Mouse (Mus musculus) limb, embryonic 15.5 days (tissue): ENCODE data around the gene Aebp2. TPM values are rescaled to one million over a fixed set of nuclear protein-coding genes. Genes with fewer than 3 reads are reported as not detected.
A peak's percentile ranks its signal among the peaks of the same experiment; 100 is the strongest.
"Not testable (repeated sequence)": the region's sequence is repeated elsewhere in the genome, so short reads cannot be mapped to it uniquely, and the experiment has no call there.

ENCODE experiments used
- ATAC-seq: fragments of 200-750 bp; cut with Nextera tagmentation; 2 replicates; pipeline ENCODE4 v1.8.0; 2017; ENCODE audit warnings: low read depth, moderate TSS enrichment; ENCODE audit not compliant: insufficient number of reproducible peaks, low FRiP score, low TSS enrichment
- H3K27ac ChIP-seq: fragments of 300-500 bp; sonication (generic); 2 replicates; pipeline ENCODE4 v1.5.1; 2015; ENCODE audit warnings: moderate library complexity, mild to moderate bottlenecking, inconsistent platforms
- H3K27me3 ChIP-seq: fragments of 300-500 bp; sonication (generic); 2 replicates; pipeline ENCODE4 v1.6.1; 2015; ENCODE audit warnings: inconsistent platforms
- H3K36me3 ChIP-seq: fragments of 300-500 bp; sonication (generic); 2 replicates; pipeline ENCODE4 v1.6.1; 2015; ENCODE audit warnings: inconsistent platforms
- H3K4me1 ChIP-seq: fragments of 300-500 bp; sonication (generic); 2 replicates; pipeline ENCODE4 v1.6.1; 2015; ENCODE audit warnings: inconsistent platforms
- H3K4me2 ChIP-seq: fragments of 300-500 bp; sonication (generic); 2 replicates; pipeline ENCODE4 v1.6.1; 2015; ENCODE audit warnings: mild to moderate bottlenecking, inconsistent platforms
- H3K4me3 ChIP-seq: fragments of 300-500 bp; sonication (generic); 2 replicates; pipeline ENCODE4 v1.5.1; 2015; ENCODE audit warnings: mild to moderate bottlenecking, inconsistent platforms
- H3K9ac ChIP-seq: fragments of 300-500 bp; sonication (generic); 2 replicates; pipeline ENCODE4 v1.6.1; 2015; ENCODE audit warnings: inconsistent platforms
- H3K9me3 ChIP-seq: fragments of 300-500 bp; sonication (generic); 2 replicates; pipeline ENCODE4 v1.6.1; 2016; ENCODE audit warnings: inconsistent platforms
- WGBS: fragments of 180-500 bp; shearing (Covaris S2); methylation state at CpG from one replicate; pipeline ENCODE4 v1.1.7; 2015; 5-methylcytosine and 5-hydroxymethylcytosine counted together
- polyA plus RNA-seq: library from polyadenylated mRNA; unstranded; fragments of >200 nt; fragmentation: Nextera tagmentation; extraction: Ambion mirVana; gene quantifications from 2 replicates; pipeline ENCODE4 v1.2.1, GENCODE M21; 2015

Aebp2 gene
- polyA plus RNA-seq, 1 experiment from 2014 or later = 17.1 TPM

- H3K9me3 ChIP-seq = no peaks in the 10 kb centered on the region
- H3K4me3 ChIP-seq = no peak overlapping the region
- no peaks in the 10 kb centered on the region for H3K36me3 ChIP-seq
- no peak overlapping the region for H3K4me2 ChIP-seq
- H3K27me3 ChIP-seq = no peaks in the 10 kb centered on the region
- H3K9ac ChIP-seq = no peak overlapping the region
- no peak for ATAC-seq
- 83% methylated on average over 7 of the region's 7 CpGs for WGBS
- H3K27ac ChIP-seq = no peak overlapping the region
- H3K4me1 ChIP-seq = peaks cover 12% of the 10 kb centered on the region
Observed at GRCm38 (mm10) chr6:140661777-140662176, 39.3 kb downstream of the Aebp2 start.

- 69% methylated on average over 6 of the region's 6 CpGs for WGBS
- no peak overlapping the region for H3K27ac ChIP-seq
- H3K4me2 ChIP-seq = no peak overlapping the region
- no peaks in the 10 kb centered on the region for H3K36me3 ChIP-seq
- no peaks in the 10 kb centered on the region for H3K9me3 ChIP-seq
- no peak overlapping the region for H3K9ac ChIP-seq
- H3K4me3 ChIP-seq = no peak overlapping the region
- no peaks in the 10 kb centered on the region for H3K27me3 ChIP-seq
- no peak for ATAC-seq
- peaks cover 15% of the 10 kb centered on the region for H3K4me1 ChIP-seq
Observed at GRCm38 (mm10) chr6:140662290-140662689, 39.8 kb downstream of the Aebp2 start.

GRCm38 (mm10) chr6:140662697-140663096, 40.2 kb downstream of the Aebp2 start:
- ATAC-seq, H3K4me2 ChIP-seq: not testable (repeated sequence)

GRCm38 (mm10) chr6:140664611-140665010, 42.1 kb downstream of the Aebp2 start:
- no peaks in the 10 kb centered on the region for H3K27me3 ChIP-seq
- H3K9me3 ChIP-seq = no peaks in the 10 kb centered on the region
- no peaks in the 10 kb centered on the region for H3K36me3 ChIP-seq
- H3K4me2 ChIP-seq = no peak overlapping the region
- no peak for ATAC-seq
- H3K4me3 ChIP-seq = no peak overlapping the region
- peaks cover 18% of the 10 kb centered on the region for H3K4me1 ChIP-seq
- no peak overlapping the region for H3K9ac ChIP-seq
- 80% methylated on average over 5 of the region's 5 CpGs for WGBS
- H3K27ac ChIP-seq = no peak overlapping the region

More at GRCm38 (mm10) chr6:140662697-140663096, 40.2 kb downstream of the Aebp2 start:
- not testable (repeated sequence) for H3K9me3 ChIP-seq, H3K36me3 ChIP-seq, H3K4me3 ChIP-seq, H3K27me3 ChIP-seq, H3K9ac ChIP-seq, H3K27ac ChIP-seq
- H3K4me1 ChIP-seq = peaks cover 18% of the 10 kb centered on the region
- WGBS = 43% methylated on average over 3 of the region's 3 CpGs

- 23% methylated on average over 18 of the region's 18 CpGs for WGBS
- ATAC-seq = peak; percentile 59; the same call in 1 of the 2 replicates
- Histone ChIP-seq H3K9me3 (no peaks in the 10 kb centered on the region), H3K4me2 (peak overlapping the region; percentile 20), H3K4me1 (peaks cover 18% of the 10 kb centered on the region), H3K36me3 (no peaks in the 10 kb centered on the region), H3K27me3 (no peaks in the 10 kb centered on the region), H3K4me3 (no peak overlapping the region), H3K9ac (no peak overlapping the region), H3K27ac (peak overlapping the region; percentile 77)
Observed at GRCm38 (mm10) chr6:140666486-140667240, 44.2 kb downstream of the Aebp2 start.

DNA sequence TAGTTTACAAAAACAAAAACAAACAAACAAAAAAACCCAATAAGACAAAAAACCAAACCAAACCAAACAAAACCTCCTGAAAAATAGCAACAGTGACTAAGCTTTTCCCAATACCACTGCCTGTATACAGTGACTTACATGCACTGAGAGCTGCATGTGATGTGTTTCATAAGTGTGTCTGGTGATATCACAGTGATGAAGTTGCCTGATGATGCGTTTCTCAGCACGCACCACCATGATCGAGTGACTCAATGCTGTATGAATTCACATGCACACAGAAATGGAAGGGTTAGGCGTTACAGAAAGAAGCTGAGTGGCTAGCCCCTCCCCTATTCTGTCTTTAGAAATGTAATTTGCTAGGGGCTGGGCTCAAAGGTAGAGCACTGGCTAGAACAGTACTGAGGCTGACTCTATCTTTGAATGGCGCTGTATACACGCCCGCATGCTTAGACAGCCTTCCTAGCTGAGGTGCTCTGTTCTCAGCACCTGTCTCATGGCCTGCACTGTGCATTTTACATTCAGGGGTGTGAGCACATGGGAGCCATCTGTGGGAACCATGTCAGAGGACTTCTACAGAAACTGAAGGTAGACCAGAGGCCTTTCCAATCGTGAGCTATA, 44.9 kb downstream of the Aebp2 start:
- peak overlapping the region; percentile 34; the same call in 1 of the 2 replicates for H3K27ac ChIP-seq
- no peaks in the 10 kb centered on the region for H3K36me3 ChIP-seq
- no peak overlapping the region for H3K9ac ChIP-seq
- H3K4me1 ChIP-seq = peaks cover 18% of the 10 kb centered on the region
- no peaks in the 10 kb centered on the region for H3K27me3 ChIP-seq
- H3K4me2 ChIP-seq = no peak overlapping the region
- no peak overlapping the region for H3K4me3 ChIP-seq
- H3K9me3 ChIP-seq = no peaks in the 10 kb centered on the region
- no peak for ATAC-seq
- WGBS = 73% methylated on average over 8 of the region's 8 CpGs

DNA sequence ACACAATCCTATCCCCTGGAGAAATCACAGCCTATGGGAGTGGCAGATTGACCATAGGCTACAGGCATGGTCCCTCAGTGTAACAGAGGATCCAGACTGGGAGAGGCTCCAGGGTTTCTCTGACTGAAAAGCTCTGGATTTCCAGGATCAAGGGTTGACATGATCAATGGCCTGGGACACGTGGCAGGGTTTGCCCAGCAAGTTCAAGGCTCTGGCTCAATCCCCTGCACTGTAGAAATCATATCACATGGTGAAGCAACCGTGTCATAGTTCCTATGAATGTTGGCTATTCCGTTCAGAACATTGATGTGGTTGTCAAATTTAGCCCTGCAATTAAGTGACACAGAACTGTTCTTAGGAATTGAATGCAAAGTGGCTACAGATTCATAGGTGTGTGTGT, 52.0 kb downstream of the Aebp2 start:
- no peak for ATAC-seq
- Histone ChIP-seq H3K27ac (no peak overlapping the region), H3K36me3 (no peaks in the 10 kb centered on the region), H3K4me2 (no peak overlapping the region), H3K4me1 (peaks cover 26% of the 10 kb centered on the region), H3K4me3 (no peak overlapping the region), H3K27me3 (no peaks in the 10 kb centered on the region), H3K9ac (no peak overlapping the region), H3K9me3 (no peaks in the 10 kb centered on the region)
- WGBS = 73% methylated on average over 3 of the region's 3 CpGs

DNA sequence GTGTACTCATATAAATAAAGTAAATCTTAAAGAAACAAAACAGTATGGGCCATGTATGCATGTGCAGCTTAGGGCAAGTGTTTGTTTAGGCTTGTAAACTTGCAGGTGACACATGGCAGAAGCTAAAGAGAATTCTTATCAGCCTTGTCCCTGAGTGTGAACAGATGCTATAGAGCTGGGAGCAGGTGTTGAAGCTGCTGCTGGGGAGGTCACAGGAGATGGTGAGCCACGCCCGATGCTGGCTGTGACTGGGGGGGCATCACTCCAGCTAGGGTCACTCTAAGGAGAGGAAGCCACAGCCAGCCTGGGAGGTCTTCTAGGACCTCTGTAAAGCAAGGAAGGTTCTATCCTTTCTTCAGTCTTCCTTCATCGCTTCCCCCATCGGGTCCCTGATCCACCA, 53.6 kb downstream of the Aebp2 start:
- Histone ChIP-seq H3K36me3 (no peaks in the 10 kb centered on the region), H3K4me2 (no peak overlapping the region), H3K9ac (no peak overlapping the region), H3K27me3 (no peaks in the 10 kb centered on the region), H3K4me1 (peaks cover 35% of the 10 kb centered on the region), H3K27ac (no peak overlapping the region), H3K9me3 (no peaks in the 10 kb centered on the region), H3K4me3 (no peak overlapping the region)
- ATAC-seq = no peak
- 92% methylated on average over 4 of the region's 4 CpGs for WGBS

DNA sequence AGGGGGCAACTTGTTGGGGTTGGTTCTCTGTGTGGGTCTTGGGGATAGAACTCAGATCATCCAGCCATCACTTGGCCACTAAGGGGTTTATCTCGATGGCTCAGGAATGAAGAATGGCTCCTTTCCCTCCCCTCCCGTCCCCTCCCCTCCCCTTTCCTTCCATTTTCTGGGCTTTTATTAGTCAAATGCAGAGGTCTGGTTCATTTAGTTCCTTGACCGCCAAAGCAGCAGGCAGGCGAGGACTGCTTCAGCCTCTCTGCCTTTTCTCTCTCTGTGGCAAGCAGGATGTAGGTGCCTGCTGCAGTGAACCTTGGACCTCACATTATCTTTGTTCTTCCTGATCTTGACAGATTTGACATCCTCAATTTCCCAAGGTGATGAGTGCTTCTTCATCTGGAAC, 54.6 kb downstream of the Aebp2 start:
- peaks cover 36% of the 10 kb centered on the region for H3K4me1 ChIP-seq
- H3K4me2 ChIP-seq = no peak overlapping the region
- WGBS = 27% methylated on average over 4 of the region's 4 CpGs

DNA sequence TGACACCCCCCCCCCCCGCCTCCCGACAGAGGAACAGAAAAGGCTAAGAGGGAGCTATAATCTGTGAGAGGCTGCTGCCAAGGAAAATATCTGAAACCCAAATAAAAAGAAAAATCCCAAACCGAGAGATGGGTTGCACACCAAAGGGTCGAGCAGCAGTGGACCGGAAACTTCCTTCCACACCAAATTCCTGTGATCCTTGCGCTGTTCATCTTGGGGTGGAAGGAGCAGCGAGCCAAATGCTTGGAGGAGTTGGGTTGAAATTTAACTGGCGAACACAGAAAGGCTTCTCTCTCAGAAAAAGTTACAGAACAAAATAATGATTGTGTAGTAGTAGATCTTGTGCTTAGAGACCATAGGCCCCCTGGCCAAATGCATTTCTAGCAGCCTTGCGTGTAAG, 55.5 kb downstream of the Aebp2 start:
- Histone ChIP-seq H3K9me3 (no peaks in the 10 kb centered on the region), H3K4me3 (no peak overlapping the region), H3K9ac (no peak overlapping the region), H3K36me3 (no peaks in the 10 kb centered on the region), H3K27ac (peak overlapping the region; percentile 77), H3K27me3 (no peaks in the 10 kb centered on the region), H3K4me1 (peaks cover 44% of the 10 kb centered on the region), H3K4me2 (no peak overlapping the region)
- no peak for ATAC-seq
- WGBS = 43% methylated on average over 9 of the region's 9 CpGs

More for the DNA sequence above, 54.6 kb downstream of the Aebp2 start:
- ATAC-seq = no peak
- H3K36me3 ChIP-seq = no peaks in the 10 kb centered on the region
- no peak overlapping the region for H3K4me3 ChIP-seq
- no peaks in the 10 kb centered on the region for H3K9me3 ChIP-seq
- H3K27me3 ChIP-seq = no peaks in the 10 kb centered on the region
- H3K27ac ChIP-seq = no peak overlapping the region
- H3K9ac ChIP-seq = no peak overlapping the region

DNA sequence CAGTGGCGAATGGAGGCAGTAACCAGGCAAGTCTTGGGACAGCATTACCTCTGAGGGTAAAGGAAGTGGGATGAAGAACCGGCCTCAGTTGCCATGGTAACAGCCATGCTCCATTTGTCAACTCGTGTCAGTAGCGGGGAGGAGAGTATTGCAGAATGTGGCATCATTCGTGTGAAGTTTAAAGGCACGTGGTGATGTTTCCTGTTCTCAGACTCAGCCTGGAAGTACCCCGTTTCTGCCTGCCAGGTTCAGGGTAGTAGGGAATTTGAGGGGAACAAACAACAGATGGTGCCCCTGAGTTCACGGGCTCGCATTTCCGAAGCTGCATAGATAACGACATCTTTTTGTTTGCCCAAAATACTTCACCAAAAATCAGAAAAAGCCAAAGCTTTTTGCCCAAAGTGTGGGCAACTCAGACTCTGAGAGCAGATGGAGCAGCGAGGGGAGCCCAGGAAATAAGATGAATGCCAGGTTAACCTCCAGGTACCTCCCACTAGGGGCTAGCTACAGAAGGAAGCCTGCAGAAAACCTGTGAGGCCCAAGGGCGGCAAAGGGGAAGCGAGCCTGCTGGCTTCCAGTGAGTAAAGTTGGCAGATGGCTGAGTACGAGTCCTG, 56.3 kb downstream of the Aebp2 start:
- Histone ChIP-seq H3K4me1 (peaks cover 48% of the 10 kb centered on the region), H3K4me2 (no peak overlapping the region), H3K4me3 (no peak overlapping the region), H3K9me3 (no peaks in the 10 kb centered on the region), H3K27me3 (no peaks in the 10 kb centered on the region), H3K27ac (peak overlapping the region; percentile 77), H3K9ac (no peak overlapping the region), H3K36me3 (no peaks in the 10 kb centered on the region)
- ATAC-seq = no peak
- WGBS = 13% methylated on average over 15 of the region's 15 CpGs

DNA sequence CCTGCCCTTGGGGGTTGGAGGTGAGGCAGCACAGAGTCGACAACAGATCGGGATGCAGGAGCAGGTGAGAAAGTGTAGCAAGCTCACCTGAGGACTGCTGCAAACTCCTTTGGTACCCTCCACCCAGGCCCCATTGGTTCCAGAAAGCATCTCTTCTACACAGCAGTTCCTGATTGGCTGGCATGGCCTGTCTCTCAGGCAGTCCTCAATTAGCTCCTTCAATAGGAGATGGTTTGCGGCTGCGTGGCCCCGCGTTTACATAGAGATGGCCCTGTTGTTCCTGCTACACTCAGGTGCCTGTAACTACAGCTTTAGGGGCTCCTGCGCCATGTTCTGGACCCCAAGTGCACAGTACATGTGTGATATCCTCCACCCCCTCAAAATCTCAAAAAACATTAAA, 58.2 kb downstream of the Aebp2 start:
- peaks cover 52% of the 10 kb centered on the region for H3K4me1 ChIP-seq
- H3K9me3 ChIP-seq = no peaks in the 10 kb centered on the region
- no peak overlapping the region for H3K9ac ChIP-seq
- H3K4me2 ChIP-seq = no peak overlapping the region
- H3K27me3 ChIP-seq = no peaks in the 10 kb centered on the region
- no peak overlapping the region for H3K4me3 ChIP-seq
- no peaks in the 10 kb centered on the region for H3K36me3 ChIP-seq
- 64% methylated on average over 7 of the region's 7 CpGs for WGBS
- H3K27ac ChIP-seq = no peak overlapping the region
- ATAC-seq = no peak
